In the genomic region with DNA sequence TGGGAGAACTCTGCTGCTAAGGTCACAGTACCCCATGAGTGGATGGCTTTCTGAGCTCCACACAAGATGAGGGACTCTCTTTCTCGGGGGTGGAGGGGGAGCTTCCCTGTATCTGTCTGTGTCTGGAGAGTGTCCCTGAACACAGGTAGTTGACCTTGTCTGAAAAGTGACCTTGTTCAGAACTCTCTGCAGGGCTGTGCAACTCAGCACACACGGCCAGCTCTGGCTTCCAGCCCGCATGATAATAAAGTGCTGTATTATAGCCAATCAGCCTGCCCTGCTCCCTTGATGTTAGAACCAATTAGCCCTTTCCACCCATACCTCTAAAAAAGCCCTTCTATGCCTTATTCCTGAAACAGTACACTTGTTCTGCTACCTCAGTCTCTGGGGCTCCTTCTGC, we compare ENCODE assay signal across 11 mouse cellular contexts.
A peak's percentile ranks its signal among the peaks of the same experiment; 100 is the strongest.
DNase-seq lines count a peak whose midpoint lies in the region; ATAC-seq and TF ChIP-seq lines count a peak whose summit lies in the region.
"Had no signal": no experiment of that assay in that cellular context is flagged by ENCODE, and none has a peak within 500 bp of the region (broad histone marks: within the 10 kb centered on the region; RNA-seq: fewer than 3 reads in every experiment).

No protein-coding gene starts in this region.

- no peak overlapping the region for H3K27ac ChIP-seq in forebrain, embryonic 12.5 days
- H3K27ac ChIP-seq in forebrain, embryonic 11.5 days (ENCODE audit: low read depth, low read length), result no peak overlapping the region
- H3K27ac ChIP-seq in kidney, adult 2 months (ENCODE audit: insufficient read depth, low read depth, low read length), result peak overlapping the region; percentile 90
- no peak overlapping the region for H3K27ac ChIP-seq in kidney, embryonic 14.5 days (ENCODE audit: low read depth, low read length)
- H3K27ac ChIP-seq in midbrain, postnatal 0 days (ENCODE audit: low read depth, low read length), result no peak overlapping the region
- H3K27ac ChIP-seq: limb, embryonic 15.5 days had no signal

- no peak overlapping the region for H3K4me2 ChIP-seq in forebrain, embryonic 12.5 days
- H3K4me2 ChIP-seq in forebrain, embryonic 11.5 days (ENCODE audit: low read depth, low read length, severe bottlenecking), result no peak overlapping the region
- H3K4me2 ChIP-seq in kidney, embryonic 14.5 days (replicated peaks; ENCODE audit: low read depth, low read length), result no peak overlapping the region
- no peak overlapping the region for H3K4me2 ChIP-seq in midbrain, postnatal 0 days (ENCODE audit: low read depth, low read length, poor library complexity, severe bottlenecking)
- H3K4me2 ChIP-seq: limb, embryonic 15.5 days had no signal

- H3K4me3 ChIP-seq in forebrain, embryonic 12.5 days (replicated peaks), result no peak overlapping the region
- no peak overlapping the region for H3K4me3 ChIP-seq in forebrain, embryonic 11.5 days (ENCODE audit: low read depth, low read length)
- H3K4me3 ChIP-seq in kidney, adult 2 months (ENCODE audit: insufficient read depth, low read depth, low read length), result peak overlapping the region; percentile 21
- H3K4me3 ChIP-seq in kidney, embryonic 14.5 days (ENCODE audit: low read length), result no peak overlapping the region
- no peak overlapping the region for H3K4me3 ChIP-seq in midbrain, postnatal 0 days (ENCODE audit: low read depth, low read length)
- H3K4me3 ChIP-seq: limb, embryonic 15.5 days had no signal

- no peak for TF ChIP-seq CTCF in kidney, adult 2 months (conservative IDR thresholded peaks at IDR 0.05; ENCODE audit: insufficient read depth, insufficient read length, low read depth, low read length)
- no peak for TF ChIP-seq CTCF in midbrain, postnatal 0 days (IDR thresholded peaks at IDR 0.05)

- 59% methylated on average over 3 of the region's 3 CpGs for WGBS in forebrain, embryonic 12.5 days
- 72% methylated on average over 3 of the region's 3 CpGs for WGBS in forebrain, embryonic 11.5 days
- WGBS in kidney, adult 2 months, result 48% methylated on average over 3 of the region's 3 CpGs
- WGBS in kidney, embryonic 14.5 days, result 56% methylated on average over 3 of the region's 3 CpGs
- WGBS in midbrain, postnatal 0 days, result 67% methylated on average over 3 of the region's 3 CpGs

- H3K27me3 ChIP-seq in forebrain, embryonic 12.5 days, result no peaks in the 10 kb centered on the region
- no peaks in the 10 kb centered on the region for H3K27me3 ChIP-seq in forebrain, embryonic 11.5 days (ENCODE audit: control insufficient read depth, insufficient read depth, low read length)
- H3K27me3 ChIP-seq in kidney, adult 2 months (replicated peaks; ENCODE audit: control insufficient read depth, insufficient read depth, low read length), result no peaks in the 10 kb centered on the region
- no peaks in the 10 kb centered on the region for H3K27me3 ChIP-seq in kidney, embryonic 14.5 days (ENCODE audit: control insufficient read depth, insufficient read depth, low read length)
- H3K27me3 ChIP-seq in midbrain, postnatal 0 days (ENCODE audit: insufficient read depth, low read length), result no peaks in the 10 kb centered on the region
- H3K27me3 ChIP-seq: limb, embryonic 15.5 days had no signal

- H3K4me1 ChIP-seq in forebrain, embryonic 12.5 days, result peaks cover 11% of the 10 kb centered on the region
- H3K4me1 ChIP-seq in forebrain, embryonic 11.5 days (replicated peaks; ENCODE audit: control insufficient read depth, insufficient read depth, low read length), result no peaks in the 10 kb centered on the region
- no peaks in the 10 kb centered on the region for H3K4me1 ChIP-seq in kidney, adult 2 months (ENCODE audit: control insufficient read depth, insufficient read depth, low read length)
- H3K4me1 ChIP-seq in kidney, embryonic 14.5 days (ENCODE audit: control insufficient read depth, insufficient read depth, low read length), result peaks cover 10% of the 10 kb centered on the region; the same call in 1 of the 2 replicates
- H3K4me1 ChIP-seq in midbrain, postnatal 0 days (ENCODE audit: insufficient read depth, low read length), result no peaks in the 10 kb centered on the region

- H3K9ac ChIP-seq in forebrain, embryonic 12.5 days, result no peak overlapping the region
- no peak overlapping the region for H3K9ac ChIP-seq in forebrain, embryonic 11.5 days (ENCODE audit: low read length)
- no peak overlapping the region for H3K9ac ChIP-seq in kidney, embryonic 14.5 days (ENCODE audit: low read depth, low read length)
- H3K9ac ChIP-seq in midbrain, postnatal 0 days (replicated peaks; ENCODE audit: low read length, poor library complexity, severe bottlenecking), result no peak overlapping the region
- H3K9ac ChIP-seq: limb, embryonic 15.5 days had no signal

- no peaks in the 10 kb centered on the region for H3K9me3 ChIP-seq in forebrain, embryonic 12.5 days
- H3K9me3 ChIP-seq in forebrain, embryonic 11.5 days (ENCODE audit: control insufficient read depth, low read length), result no peaks in the 10 kb centered on the region
- no peaks in the 10 kb centered on the region for H3K9me3 ChIP-seq in kidney, embryonic 14.5 days (ENCODE audit: control insufficient read depth, low read length)
- H3K9me3 ChIP-seq in midbrain, postnatal 0 days (ENCODE audit: low read length), result no peaks in the 10 kb centered on the region
- H3K9me3 ChIP-seq: limb, embryonic 15.5 days had no signal

- no peak for TF ChIP-seq POLR2A in kidney, adult 2 months (IDR thresholded peaks at IDR 0.05; ENCODE audit: low read depth, low read length)

- no peaks in the 10 kb centered on the region for H3K36me3 ChIP-seq in forebrain, embryonic 12.5 days (replicated peaks)
- no peaks in the 10 kb centered on the region for H3K36me3 ChIP-seq in forebrain, embryonic 11.5 days (ENCODE audit: control insufficient read depth, insufficient read depth, low read length)
- H3K36me3 ChIP-seq in kidney, adult 2 months (ENCODE audit: control insufficient read depth, insufficient read depth, low read length), result no peaks in the 10 kb centered on the region
- no peaks in the 10 kb centered on the region for H3K36me3 ChIP-seq in kidney, embryonic 14.5 days (ENCODE audit: control insufficient read depth, insufficient read depth, low read length)
- no peaks in the 10 kb centered on the region for H3K36me3 ChIP-seq in midbrain, postnatal 0 days (ENCODE audit: insufficient read depth, low read length)
- H3K36me3 ChIP-seq: limb, embryonic 15.5 days had no signal

- ATAC-seq in forebrain, embryonic 12.5 days (ENCODE audit: low FRiP score), result peak; percentile 33; the same call in 1 of the 2 replicates
- ATAC-seq in forebrain, embryonic 11.5 days (replicated peaks; ENCODE audit: low FRiP score), result no peak
- ATAC-seq in kidney, embryonic 14.5 days (ENCODE audit: low FRiP score, low TSS enrichment), result no peak
- no peak for ATAC-seq in midbrain, postnatal 0 days (ENCODE audit: low FRiP score)
- ATAC-seq: CD4-positive, CD25-positive, alpha-beta regulatory T cell, adult 4 months had no signal

- no peak for DNase-seq in forebrain, embryonic 11.5 days (ENCODE audit: low spot score)
- peak; percentile 77 for DNase-seq in kidney, adult 2 months
- peak; percentile 36 for DNase-seq in testis, postnatal 14 days (ENCODE audit: low spot score)
- DNase-seq in testis, postnatal 10 days (ENCODE audit: low spot score), result no peak
- DNase-seq in midbrain, postnatal 0 days (ENCODE audit: low spot score), result peak; percentile 23
- DNase-seq in thymus, postnatal 14 days, result no peak
- DNase-seq: thymus, postnatal 25 days had no signal

Comparison
In these comparisons a context has a peak if more than half of its experiments do, and no peak if none do; other contexts are left out.
1. DNase-seq: peak in kidney, adult 2 months (single experiment), testis, postnatal 14 days (single experiment) and midbrain, postnatal 0 days (single experiment); none in forebrain, embryonic 11.5 days (single experiment), testis, postnatal 10 days (single experiment) and thymus, postnatal 14 days (single experiment).